Mouse (Mus musculus): ENCODE measurements at regions not wholly inside any gene's neighbourhood (a gene's known extent, or its start where the extent isn't known, plus 50 kb on each side); places are given as distances from the start of the nearest gene placed in this dataset.

DNA sequence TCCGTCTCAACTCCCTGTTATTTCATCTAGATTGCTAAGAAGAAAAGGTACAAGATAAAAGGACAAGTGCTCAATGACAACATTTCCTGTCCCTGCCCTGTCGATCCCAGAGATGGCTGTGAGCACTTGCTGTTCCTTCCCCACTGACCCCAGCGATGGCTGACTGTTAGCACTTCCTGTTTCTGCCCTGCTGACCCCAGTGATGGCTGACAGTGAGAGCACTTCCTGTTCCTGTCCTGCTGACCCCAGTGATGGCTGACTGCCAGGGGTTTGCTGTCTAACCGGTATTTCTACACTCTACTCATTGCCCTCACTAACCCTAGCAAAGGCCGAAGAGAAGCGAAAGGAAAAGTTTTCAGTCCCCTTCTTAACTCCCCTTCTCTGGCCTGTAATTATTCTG lies 140.3 kb downstream of the Etnk1 start:
- Histone ChIP-seq H3K36me3 (ENCODE audit: control insufficient read depth, insufficient read depth) (no peaks in the 10 kb centered on the region), H3K27me3 (ENCODE audit: control insufficient read depth, insufficient read depth, insufficient read length) (no peaks in the 10 kb centered on the region), H3K4me2 (ENCODE audit: low read depth) (no peak overlapping the region), H3ac (ENCODE audit: control insufficient read depth, insufficient read length) (no peak overlapping the region), H3K79me2 (ENCODE audit: control insufficient read depth, insufficient read depth) (no peaks in the 10 kb centered on the region), H3K4me3 (no peak overlapping the region)
- TF ChIP-seq CEBPB (IDR thresholded peaks at IDR 0.05; ENCODE audit: insufficient read depth, poor library complexity, severe bottlenecking) (no peak), TCF3 (IDR thresholded peaks at IDR 0.05; ENCODE audit: insufficient read length, low read depth) (no peak), POLR2A (IDR thresholded peaks at IDR 0.05; ENCODE audit: insufficient read length, low read depth) (no peak), POLR2AphosphoS2 (IDR thresholded peaks at IDR 0.05; ENCODE audit: insufficient read length, low read depth) (no peak), SRF (IDR thresholded peaks at IDR 0.05; ENCODE audit: control insufficient read depth, insufficient read length, low read depth) (no peak), MYOD1 (IDR thresholded peaks at IDR 0.05; ENCODE audit: control insufficient read depth in 1 of 3, insufficient read length in 2 of 3, low read depth in 2 of 3) (no peak), MYOG (IDR thresholded peaks at IDR 0.05; ENCODE audit: control insufficient read depth in 1 of 3, insufficient read depth in 1 of 3, insufficient read length in 2 of 3, low read depth in 2 of 3) (no peak), E2F4 (IDR thresholded peaks at IDR 0.05; ENCODE audit: insufficient read depth) (no peak), TCF12 (IDR thresholded peaks at IDR 0.05; ENCODE audit: insufficient read depth, poor library complexity, severe bottlenecking) (no peak)

DNA sequence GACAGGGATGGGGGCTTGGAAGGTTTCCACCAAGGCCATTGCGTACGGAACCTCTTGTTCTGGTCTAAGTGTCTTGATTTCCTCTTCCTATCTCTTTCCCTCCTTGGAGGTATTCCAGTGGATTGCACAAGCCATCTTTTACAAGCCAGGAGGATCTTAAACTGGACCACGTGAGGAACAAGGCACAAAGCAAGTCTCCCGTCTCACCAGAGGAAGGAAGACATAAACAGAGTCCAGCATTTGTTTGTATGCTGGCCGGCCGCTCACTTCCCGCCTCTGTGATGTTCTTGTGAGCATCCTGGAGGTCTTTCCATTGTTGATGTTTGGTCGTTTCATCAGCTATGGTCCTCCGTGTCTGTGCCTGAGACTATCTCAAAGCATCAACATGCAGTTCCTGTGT lies 148.8 kb downstream of the Etnk1 start:
- no peak for TF ChIP-seq CEBPB (IDR thresholded peaks at IDR 0.05; ENCODE audit: insufficient read depth, poor library complexity, severe bottlenecking)
- Histone ChIP-seq H3K27me3 (ENCODE audit: control insufficient read depth, insufficient read depth, insufficient read length) (no peaks in the 10 kb centered on the region), H3K36me3 (ENCODE audit: control insufficient read depth, insufficient read depth) (no peaks in the 10 kb centered on the region), H3K79me2 (ENCODE audit: control insufficient read depth, insufficient read depth) (no peaks in the 10 kb centered on the region), H3K4me2 (ENCODE audit: low read depth) (no peak overlapping the region), H3K4me3 (no peak overlapping the region), H3ac (ENCODE audit: control insufficient read depth, insufficient read length) (no peak overlapping the region)

DNA sequence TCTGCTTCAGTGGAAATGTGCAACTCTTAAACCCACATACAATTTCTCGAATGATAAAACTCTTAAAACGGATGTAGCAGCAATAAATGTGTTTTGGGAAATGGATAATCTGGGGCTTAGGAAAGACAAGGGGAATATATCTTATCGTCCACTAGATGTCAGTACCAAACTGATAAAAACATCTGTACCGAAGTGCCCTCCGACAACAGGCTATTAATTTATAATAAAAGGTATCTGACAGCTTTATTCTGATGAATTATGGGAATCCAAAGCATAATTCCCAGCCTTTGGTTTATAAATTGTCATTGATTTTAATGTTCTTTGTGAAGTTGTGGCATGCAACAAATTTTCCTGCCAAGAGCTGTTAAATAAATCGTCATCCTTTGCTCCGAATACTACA lies 153.4 kb downstream of the Etnk1 start:
- TF ChIP-seq CEBPB (IDR thresholded peaks at IDR 0.05; ENCODE audit: insufficient read depth, poor library complexity, severe bottlenecking) (no peak), POLR2A (IDR thresholded peaks at IDR 0.05; ENCODE audit: insufficient read length, low read depth) (no peak), MAX (IDR thresholded peaks at IDR 0.05; ENCODE audit: low read depth) (no peak), MYOD1 (IDR thresholded peaks at IDR 0.05; ENCODE audit: control insufficient read depth in 1 of 3, insufficient read length in 2 of 3, low read depth in 2 of 3) (no peak), TCF12 (IDR thresholded peaks at IDR 0.05; ENCODE audit: insufficient read depth, poor library complexity, severe bottlenecking) (no peak), USF1 (IDR thresholded peaks at IDR 0.05; ENCODE audit: low read depth) (no peak), MYOG (IDR thresholded peaks at IDR 0.05; ENCODE audit: control insufficient read depth in 1 of 3, insufficient read depth in 1 of 3, insufficient read length in 2 of 3, low read depth in 2 of 3) (no peak), TCF3 (IDR thresholded peaks at IDR 0.05; ENCODE audit: insufficient read length, low read depth) (no peak), POLR2AphosphoS2 (IDR thresholded peaks at IDR 0.05; ENCODE audit: insufficient read length, low read depth) (no peak), REST (IDR thresholded peaks at IDR 0.05; ENCODE audit: insufficient read depth, insufficient read length) (no peak), E2F4 (IDR thresholded peaks at IDR 0.05; ENCODE audit: insufficient read depth) (no peak), SRF (IDR thresholded peaks at IDR 0.05; ENCODE audit: control insufficient read depth, insufficient read length, low read depth) (no peak)
- no peaks in the 10 kb centered on the region for H3K27me3 ChIP-seq (ENCODE audit: control insufficient read depth, insufficient read depth, insufficient read length)
- H3ac ChIP-seq (ENCODE audit: control insufficient read depth, insufficient read length) = no peak overlapping the region
- H3K36me3 ChIP-seq (ENCODE audit: control insufficient read depth, insufficient read depth) = no peaks in the 10 kb centered on the region
- H3K79me2 ChIP-seq (ENCODE audit: control insufficient read depth, insufficient read depth) = no peaks in the 10 kb centered on the region
- H3K4me3 ChIP-seq = no peak overlapping the region
- H3K4me2 ChIP-seq (ENCODE audit: low read depth) = no peak overlapping the region

DNA sequence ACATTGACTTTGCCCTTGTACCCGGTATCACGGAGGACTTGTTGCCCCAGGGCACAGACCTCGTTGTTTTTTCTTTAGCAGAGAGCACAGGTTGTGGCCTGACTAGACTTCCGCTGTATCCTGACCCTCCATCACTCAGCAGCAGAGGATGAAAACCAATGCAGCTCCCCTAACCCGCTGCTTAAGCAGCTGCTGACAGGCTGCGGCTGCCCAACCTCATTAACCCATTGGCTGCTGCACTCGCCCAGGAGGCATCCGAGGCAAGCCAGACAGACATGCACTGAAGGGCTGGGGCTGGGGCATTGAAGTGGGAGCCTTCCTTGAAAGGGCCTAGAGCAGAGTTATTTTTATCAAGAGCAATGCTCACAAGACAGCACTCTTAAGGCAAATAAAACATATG lies 157.6 kb downstream of the Etnk1 start:
- no peak overlapping the region for H3K4me2 ChIP-seq (ENCODE audit: low read depth)

DNA sequence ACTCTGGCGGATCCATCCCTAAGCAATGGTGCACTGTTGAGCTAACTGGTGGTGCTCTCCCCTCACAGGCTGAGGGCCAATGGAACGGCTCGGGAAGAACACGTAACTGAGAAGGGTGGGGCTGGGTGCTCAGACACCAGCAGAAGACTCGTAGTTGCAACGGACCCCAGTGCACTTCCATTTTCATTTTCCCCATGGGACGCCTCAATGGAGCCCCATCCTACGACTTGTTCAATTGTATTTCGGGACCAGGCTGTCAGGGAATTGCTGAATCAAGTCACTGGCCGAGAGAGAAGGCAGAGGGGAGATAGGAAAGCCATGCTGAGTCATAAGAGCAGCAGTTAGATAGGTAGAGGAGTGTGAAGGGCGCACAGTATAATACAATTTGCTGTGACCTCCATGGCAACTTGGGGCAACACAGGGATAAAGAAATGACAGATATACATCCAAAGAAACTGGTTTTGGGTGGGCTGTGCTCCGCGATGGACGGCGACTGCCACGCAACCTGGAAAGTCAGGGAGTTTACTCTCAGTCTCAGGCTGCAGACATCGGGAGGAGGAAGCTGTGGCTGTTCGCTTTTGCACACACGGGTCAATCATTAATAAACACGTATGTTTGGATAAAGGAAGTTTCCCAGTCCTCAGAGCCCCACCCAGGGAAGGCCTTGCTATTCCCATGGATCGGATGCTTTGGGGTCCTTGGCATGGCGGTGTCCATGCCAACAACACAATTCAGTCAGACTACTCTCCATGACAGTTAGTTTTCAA lies 160.1 kb downstream of the Etnk1 start:
- Histone ChIP-seq H3ac (ENCODE audit: control insufficient read depth, insufficient read length) (no peak overlapping the region), H3K27me3 (ENCODE audit: control insufficient read depth, insufficient read depth, insufficient read length) (no peaks in the 10 kb centered on the region), H3K4me2 (ENCODE audit: low read depth) (no peak overlapping the region), H3K79me2 (ENCODE audit: control insufficient read depth, insufficient read depth) (no peaks in the 10 kb centered on the region), H3K36me3 (ENCODE audit: control insufficient read depth, insufficient read depth) (no peaks in the 10 kb centered on the region), H3K4me3 (no peak overlapping the region)
- TF ChIP-seq SRF (IDR thresholded peaks at IDR 0.05; ENCODE audit: control insufficient read depth, insufficient read length, low read depth) = no peak
- TF ChIP-seq CEBPB (IDR thresholded peaks at IDR 0.05; ENCODE audit: insufficient read depth, poor library complexity, severe bottlenecking) = no peak
- no peak for TF ChIP-seq REST (IDR thresholded peaks at IDR 0.05; ENCODE audit: insufficient read depth, insufficient read length)
- TF ChIP-seq MYOG (IDR thresholded peaks at IDR 0.05; ENCODE audit: control insufficient read depth in 1 of 3, insufficient read depth in 1 of 3, insufficient read length in 2 of 3, low read depth in 2 of 3) = no peak
- TF ChIP-seq MAX (IDR thresholded peaks at IDR 0.05; ENCODE audit: low read depth) = no peak
- TF ChIP-seq MYOD1 (IDR thresholded peaks at IDR 0.05; ENCODE audit: control insufficient read depth in 1 of 3, insufficient read length in 2 of 3, low read depth in 2 of 3) = no peak
- no peak for TF ChIP-seq TCF12 (IDR thresholded peaks at IDR 0.05; ENCODE audit: insufficient read depth, poor library complexity, severe bottlenecking)
- TF ChIP-seq E2F4 (IDR thresholded peaks at IDR 0.05; ENCODE audit: insufficient read depth) = no peak
- no peak for TF ChIP-seq POLR2A (IDR thresholded peaks at IDR 0.05; ENCODE audit: insufficient read length, low read depth)
- no peak for TF ChIP-seq USF1 (IDR thresholded peaks at IDR 0.05; ENCODE audit: low read depth)

More for the DNA sequence above, 157.6 kb downstream of the Etnk1 start:
- Histone ChIP-seq H3K36me3 (ENCODE audit: control insufficient read depth, insufficient read depth) (no peaks in the 10 kb centered on the region), H3K27me3 (ENCODE audit: control insufficient read depth, insufficient read depth, insufficient read length) (no peaks in the 10 kb centered on the region), H3ac (ENCODE audit: control insufficient read depth, insufficient read length) (no peak overlapping the region), H3K79me2 (ENCODE audit: control insufficient read depth, insufficient read depth) (no peaks in the 10 kb centered on the region), H3K4me3 (no peak overlapping the region)
- no peak for TF ChIP-seq TCF12 (IDR thresholded peaks at IDR 0.05; ENCODE audit: insufficient read depth, poor library complexity, severe bottlenecking)
- no peak for TF ChIP-seq POLR2A (IDR thresholded peaks at IDR 0.05; ENCODE audit: insufficient read length, low read depth)
- no peak for TF ChIP-seq USF1 (IDR thresholded peaks at IDR 0.05; ENCODE audit: low read depth)
- TF ChIP-seq TCF3 (IDR thresholded peaks at IDR 0.05; ENCODE audit: insufficient read length, low read depth) = no peak
